Mouse (Mus musculus): ENCODE data around the gene Foxe3.

DNA sequence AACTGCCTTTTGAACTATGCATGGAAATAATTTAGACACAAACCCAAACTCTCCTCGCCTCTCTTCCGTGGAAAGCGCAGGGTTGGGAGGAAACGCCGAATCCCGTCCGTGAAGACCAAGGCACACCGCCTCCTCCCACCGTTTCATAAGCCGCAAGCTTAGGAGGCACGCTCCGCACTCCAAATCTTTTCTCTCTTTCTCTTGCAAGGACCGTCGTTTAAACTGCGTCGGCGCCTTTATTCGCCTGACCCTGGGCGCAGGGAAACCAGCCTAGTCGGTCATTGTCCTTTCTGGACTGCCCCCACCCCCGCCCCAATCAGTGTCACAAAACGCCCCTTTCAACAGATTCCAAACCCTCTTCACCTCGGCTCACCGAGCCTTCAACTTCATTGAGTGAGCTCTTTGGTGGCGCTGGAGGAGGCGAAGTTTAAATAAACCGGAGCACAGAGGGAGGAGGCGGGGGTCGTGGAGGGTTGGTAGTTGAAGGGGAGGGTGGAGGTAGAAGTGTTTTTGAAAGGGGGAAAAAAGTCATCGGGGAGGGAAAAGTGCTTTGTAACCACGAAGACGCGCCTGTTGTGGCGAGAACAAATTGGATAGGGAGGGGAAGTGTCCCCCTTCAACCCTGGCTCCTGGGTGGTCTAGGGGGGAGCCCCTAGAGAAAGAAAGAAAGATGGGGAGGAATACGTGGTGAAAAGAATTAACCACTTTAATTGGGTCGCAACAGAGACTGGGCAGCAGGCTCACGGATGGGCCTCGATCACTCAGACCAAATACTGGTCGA lies 23.0 kb downstream of the Foxe3 start:
- TF ChIP-seq CTCF (IDR thresholded peaks at IDR 0.05; ENCODE audit: low read depth, low read length) (no peak), EP300 (IDR thresholded peaks at IDR 0.05; ENCODE audit: insufficient read depth, low read depth, low read length) (no peak)
